Mouse (Mus musculus): ENCODE data around the gene Htatsf1. TPM values are rescaled to one million over a fixed set of nuclear protein-coding genes. Genes with fewer than 3 reads are reported as not detected.

Gene Htatsf1
- polyA plus RNA-seq (2015; fragmentation: Nextera tagmentation; extraction: Ambion mirVana) = 82.7 and 88.5 TPM in 2 replicates

GRCm38 (mm10) chrX:57053174-57053992 lies at the start of gene Htatsf1:
Htatsf1 (plus strand) TSS chrX:57053583.

GRCm38 (mm10) chrX:57042774-57043173 lies 10.6 kb upstream of the Htatsf1 start, which contains the start of gene Brs3:
Brs3 (plus strand) TSS chrX:57043074.

GRCm38 (mm10) chrX:57087806-57088205 lies 34.4 kb downstream of the Htatsf1 start, which contains the start of gene Vgll1:
Vgll1 (plus strand) TSS chrX:57088106.

Other genes starting within 250 kb of the Htatsf1 start
- gene Map7d3, start 231.3 kb upstream of the Htatsf1 start, polyA plus RNA-seq (2015; fragmentation: Nextera tagmentation; extraction: Ambion mirVana) = 1.2 and 1.5 TPM in 2 replicates
- gene Adgrg4, start 183.4 kb upstream of the Htatsf1 start, polyA plus RNA-seq (2015; fragmentation: Nextera tagmentation; extraction: Ambion mirVana) = not detected in 2 replicates
- gene Brs3, start 10.5 kb upstream of the Htatsf1 start, polyA plus RNA-seq (2015; fragmentation: Nextera tagmentation; extraction: Ambion mirVana) = 0.24 and 0.43 TPM in 2 replicates
- gene Vgll1, start 34.5 kb downstream of the Htatsf1 start, polyA plus RNA-seq (2015; fragmentation: Nextera tagmentation; extraction: Ambion mirVana) = not detected in 2 replicates
- gene Cd40lg, start 158.6 kb downstream of the Htatsf1 start, polyA plus RNA-seq (2015; fragmentation: Nextera tagmentation; extraction: Ambion mirVana) = not detected in 2 replicates

All from neural tube, postnatal 0 days (tissue).